Mouse (Mus musculus) adrenal gland, adult 18-20 months (tissue): Measurements from ENCODE around the gene Chgb. TPM values are rescaled to one million over a fixed set of nuclear protein-coding genes. Genes with fewer than 3 reads are reported as not detected.

Source experiments
- DNase-seq, 2 experiments: peaks; one replicate each; pipeline ENCODE4 v3.0.0; 2021 to 2022; ENCODE audit warnings: low spot score in 2 of 2
- total RNA-seq, 2 experiments: library from RNA; stranded (reverse); gene quantifications; 1 replicate in 1 of 2; 2 replicates in 1 of 2; pipeline ENCODE4 v1.2.3; 2021

Chgb gene
- total RNA-seq, 2 experiments from 2014 or later = 1,487 to 1,858 TPM

DNA sequence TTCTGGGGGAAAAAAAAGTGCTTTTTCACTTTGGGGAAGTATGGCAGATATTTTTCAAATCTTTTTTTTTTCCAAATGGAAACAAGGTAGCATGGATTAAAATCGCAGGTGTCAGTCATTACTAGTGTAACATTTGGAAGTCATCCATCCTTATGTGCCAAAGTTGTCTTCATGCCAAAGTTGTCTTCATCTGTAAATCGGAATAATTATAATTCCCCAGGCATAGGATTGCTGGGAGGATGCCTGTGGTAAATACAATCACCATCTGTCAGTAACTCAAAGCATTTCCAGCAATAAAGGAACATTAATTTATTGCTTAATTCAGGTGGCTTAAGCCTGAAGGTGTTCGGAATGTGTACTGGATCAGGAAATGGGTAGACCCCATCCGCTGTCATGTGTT lies 60.0 kb downstream of the Chgb start:
- no peak for DNase-seq

Other genes with a start within 250 kb of the Chgb start
- 10 to 100 TPM; 17.1 to 37.9 TPM for gene Gpcpd1, start 193.5 kb upstream of the Chgb start, total RNA-seq
- 1 to 10 TPM; 7.9 to 8.2 TPM for gene Shld1, start 94.3 kb upstream of the Chgb start, total RNA-seq
- 10 to 100 TPM; 16.8 to 20.5 TPM for gene Trmt6, start 34.8 kb downstream of the Chgb start, total RNA-seq
- gene Mcm8, start 34.9 kb downstream of the Chgb start, total RNA-seq = 1 to 10 TPM; 3.4 to 3.7 TPM
- 100 to 1,000 TPM; 111 to 115 TPM for gene Crls1, start 65.4 kb downstream of the Chgb start, total RNA-seq
- gene Lrrn4, start 99.6 kb downstream of the Chgb start, total RNA-seq = 1 to 10 TPM; 4.4 to 6.9 TPM
- gene Fermt1, start 164.6 kb downstream of the Chgb start, total RNA-seq = not detected